9 mouse cellular contexts compared by ENCODE assay signal in the genomic region with DNA sequence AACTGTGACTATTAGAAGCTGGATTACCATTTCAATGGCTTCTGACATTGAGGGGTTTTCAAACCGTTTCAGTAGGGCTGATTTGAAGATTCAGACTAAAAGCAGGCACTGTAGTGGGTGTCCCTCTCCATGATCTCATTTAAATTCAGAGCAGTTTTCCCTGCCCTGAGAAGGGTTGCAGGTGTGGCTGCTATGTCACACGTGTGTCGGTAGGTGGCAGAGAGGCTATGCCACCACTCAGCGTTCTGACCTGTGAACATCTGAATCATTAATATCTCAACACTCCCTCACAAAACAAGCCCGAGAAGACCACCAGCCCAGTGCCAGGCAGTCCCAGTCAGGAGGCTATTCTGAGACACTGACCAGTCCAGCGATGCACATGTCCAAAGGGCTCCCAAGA.
DNase-seq lines count a peak whose midpoint lies in the region; ATAC-seq lines count a peak whose summit lies in the region.
"Had no signal": no experiment of that assay in that cellular context is flagged by ENCODE, and none has a peak within 500 bp of the region (broad histone marks: within the 10 kb centered on the region; RNA-seq: fewer than 3 reads in every experiment).

No protein-coding gene starts in this region.

- 0 out of 2 replicates have a peak, but pooled peaks have one; percentile 56 for ATAC-seq in common myeloid progenitor, adult 5-6 weeks (replicated peaks; ENCODE audit: low read depth, poor library complexity, severe bottlenecking)
- no peak for ATAC-seq in monocyte, adult 5-6 weeks (replicated peaks; ENCODE audit: insufficient number of reproducible peaks, low FRiP score, low TSS enrichment, poor library complexity, severe bottlenecking)

- peak; percentile 39 to 41 for DNase-seq in cerebellum, postnatal 14 days
- DNase-seq in cerebellum, adult 9-11 months, result no peak
- DNase-seq in kidney, postnatal 10 days, result peak; percentile 13
- no peak for DNase-seq in kidney, postnatal 4 days
- DNase-seq in B cell, adult 2 months, result peak; percentile 29 to 39
- no peak for DNase-seq in heart, adult 11 months
- DNase-seq: lung, postnatal 4 days had no signal

Comparison
In these comparisons a context has a peak if more than half of its experiments do, and no peak if none do; other contexts are left out.
1. DNase-seq: peak in cerebellum, postnatal 14 days (2 of 2), kidney, postnatal 10 days (single experiment) and B cell, adult 2 months (2 of 2); none in cerebellum, adult 9-11 months (single experiment), kidney, postnatal 4 days (0 of 2) and heart, adult 11 months (single experiment).